Mouse (Mus musculus) olfactory bulb, adult 2 months (tissue): ENCODE measurements at regions not wholly inside any gene's neighbourhood (a gene's known extent, or its start where the extent isn't known, plus 50 kb on each side); places are given as distances from the start of the nearest gene placed in this dataset.

ENCODE experiments used
- CTCF ChIP-seq: fragments of 200-500 bp; IDR thresholded peaks from 2 replicates; pipeline ENCODE4 v1.5.1; 2012; ENCODE audit warnings: low read depth, mild to moderate bottlenecking, low read length, moderate library complexity; ENCODE audit not compliant: insufficient read depth
- POLR2A ChIP-seq: fragments of 200-500 bp; IDR thresholded peaks from 2 replicates; pipeline ENCODE4 v1.6.1; 2012; ENCODE audit warnings: mild to moderate bottlenecking, low read depth, low read length, moderate library complexity; ENCODE audit not compliant: insufficient read depth

DNA sequence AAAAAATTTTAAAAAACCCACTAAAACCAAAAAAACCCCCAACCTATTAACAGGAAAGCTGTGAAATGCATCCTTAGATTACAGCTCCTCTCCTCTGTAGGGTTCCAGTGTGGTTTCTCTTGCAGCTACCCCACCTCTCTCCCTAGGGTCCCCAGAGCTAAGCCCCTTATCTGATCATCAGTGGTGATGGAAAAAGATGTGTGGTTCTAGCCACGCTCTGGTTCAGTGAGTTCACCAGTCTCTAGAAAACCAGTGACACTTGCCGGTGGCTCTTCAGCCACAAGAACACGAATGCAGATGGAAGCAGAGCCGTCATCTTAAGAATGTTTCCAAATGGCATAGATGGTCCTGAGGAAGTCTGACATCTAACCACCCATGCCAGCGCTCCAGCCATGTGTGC is 111.1 kb upstream of the Tpm1 start:
- no peak for TF ChIP-seq POLR2A
- no peak for TF ChIP-seq CTCF
